Mouse (Mus musculus) thymus, adult 2 months (tissue): ENCODE measurements at regions not wholly inside any gene's neighbourhood (a gene's known extent, or its start where the extent isn't known, plus 50 kb on each side); places are given as distances from the start of the nearest gene placed in this dataset.
A peak's percentile ranks its signal among the peaks of the same experiment; 100 is the strongest.
"Not testable (repeated sequence)": the region's sequence is repeated elsewhere in the genome, so short reads cannot be mapped to it uniquely, and the experiment has no call there.

ENCODE experiments used
- DNase-seq: peaks from one replicate; pipeline ENCODE4 v3.0.0; 2021
- H3K27ac ChIP-seq: fragments of 200-500 bp; 2 replicates; pipeline ENCODE4 v1.5.1; 2012; ENCODE audit warnings: low read length, control low read depth; ENCODE audit not compliant: control insufficient read depth, insufficient read depth
- H3K27me3 ChIP-seq: fragments of 200-500 bp; 2 replicates; pipeline ENCODE4 v1.6.1; 2012; ENCODE audit warnings: mild to moderate bottlenecking, low read length, moderate library complexity, mixed read lengths; ENCODE audit not compliant: control insufficient read depth, insufficient read depth
- H3K36me3 ChIP-seq: fragments of 200-500 bp; 2 replicates; pipeline ENCODE4 v1.6.1; 2012; ENCODE audit warnings: mild to moderate bottlenecking, low read length, moderate library complexity; ENCODE audit not compliant: control insufficient read depth, insufficient read depth
- H3K4me1 ChIP-seq: fragments of 200-500 bp; replicated peaks from 2 replicates; pipeline ENCODE4 v1.6.1; 2012; ENCODE audit warnings: low read length; ENCODE audit not compliant: control insufficient read depth, insufficient read depth
- H3K4me3 ChIP-seq: fragments of 200-500 bp; 2 replicates; pipeline ENCODE4 v1.5.1; 2012; ENCODE audit warnings: mild to moderate bottlenecking, low read length, control low read depth, moderate library complexity; ENCODE audit not compliant: control insufficient read depth, insufficient read depth
- CTCF ChIP-seq: fragments of 200-500 bp; IDR thresholded peaks from 2 replicates; pipeline ENCODE4 v1.5.1; 2012; ENCODE audit warnings: mild to moderate bottlenecking, control low read depth, low read length, moderate library complexity, borderline replicate concordance; ENCODE audit not compliant: control insufficient read depth, poor library complexity, insufficient read depth; ENCODE audit errors: extremely low read depth
- POLR2A ChIP-seq: fragments of 200-500 bp; IDR thresholded peaks from 2 replicates; pipeline ENCODE4 v1.6.1; 2012; ENCODE audit warnings: mild to moderate bottlenecking, low read length, control low read depth, moderate library complexity; ENCODE audit not compliant: control insufficient read depth, poor library complexity, insufficient read depth; ENCODE audit errors: extremely low read depth
- WGBS: fragments of 180-500 bp; shearing (Covaris S2); methylation state at CpG from one replicate; pipeline ENCODE4 v1.1.7; 2018; 5-methylcytosine and 5-hydroxymethylcytosine counted together

DNA sequence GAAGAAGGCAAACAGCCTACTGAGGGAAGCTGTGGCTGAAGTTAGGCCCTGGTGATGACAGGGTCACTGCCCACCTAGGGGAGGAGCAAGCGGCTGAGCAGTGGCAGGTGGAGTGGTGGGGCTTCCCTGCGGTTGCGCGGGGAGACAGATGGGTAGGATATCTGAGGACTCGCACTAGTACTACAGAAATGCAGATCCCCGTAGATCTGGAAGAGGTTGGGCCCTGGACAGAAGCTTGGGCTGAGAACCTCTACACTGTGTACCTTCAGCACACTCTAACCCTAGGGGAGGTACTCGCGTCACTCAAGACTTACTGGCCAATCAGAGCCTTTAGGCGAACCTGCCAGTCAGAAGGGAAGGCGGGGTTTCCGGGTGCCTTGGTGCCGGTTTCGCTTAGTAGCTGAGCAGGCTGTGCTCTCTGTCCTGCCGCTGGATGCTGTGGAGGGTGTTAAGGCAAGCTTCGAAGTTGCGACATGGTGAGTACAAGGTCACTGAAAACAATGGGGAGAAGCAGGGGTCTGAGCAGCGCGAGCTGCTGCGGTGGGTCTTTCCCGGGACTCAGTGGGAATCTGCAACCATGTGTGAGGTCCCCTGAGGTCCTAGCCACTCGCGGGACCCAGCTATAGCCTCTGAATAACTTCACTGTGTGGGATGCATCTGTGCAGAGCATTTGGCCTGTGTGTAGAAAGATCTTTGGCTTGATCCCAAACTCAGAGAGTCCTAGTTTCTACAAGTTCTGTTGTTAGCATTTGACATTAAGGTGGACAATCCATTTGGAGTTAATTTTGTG, 56.7 kb upstream of the Gm15446 start:
- Histone ChIP-seq H3K27me3 (no peaks in the 10 kb centered on the region), H3K27ac (peak overlapping the region; percentile 22; the same call in 1 of the 2 replicates), H3K4me1 (peaks cover 4% of the 10 kb centered on the region; the same call in 1 of the 2 replicates), H3K4me3 (peak overlapping the region; percentile 89), H3K36me3 (no peaks in the 10 kb centered on the region)
- WGBS = under 1% methylated on average over 22 of the region's 22 CpGs
- TF ChIP-seq POLR2A = peak; percentile 55
- no peak for TF ChIP-seq CTCF
- peak; percentile 88 for DNase-seq

DNA sequence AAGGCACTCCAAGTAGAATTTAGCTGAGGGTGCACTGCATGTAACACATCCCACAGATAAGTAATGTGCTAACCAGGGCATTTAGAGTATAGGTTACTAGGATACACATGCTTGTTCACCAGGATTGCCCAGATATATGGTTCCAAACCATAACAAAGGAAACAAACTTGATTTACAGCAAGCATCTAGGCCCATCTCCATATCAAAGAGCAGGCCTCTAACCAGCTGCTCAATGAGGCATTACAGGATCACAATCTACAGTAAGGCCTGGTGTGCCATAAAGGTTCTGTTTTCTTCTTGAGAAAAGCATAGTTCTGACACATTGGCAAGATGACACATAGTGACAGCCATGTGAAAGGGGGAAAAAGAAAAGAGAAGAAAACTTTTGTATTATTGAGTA, 56.0 kb upstream of the Gm15446 start:
- H3K27ac ChIP-seq, H3K4me1 ChIP-seq, DNase-seq, H3K36me3 ChIP-seq, H3K4me3 ChIP-seq, H3K27me3 ChIP-seq: not testable (repeated sequence)
